Mouse (Mus musculus) forebrain, embryonic 14.5 days (tissue): ENCODE measurements at regions not wholly inside any gene's neighbourhood (a gene's known extent, or its start where the extent isn't known, plus 50 kb on each side); places are given as distances from the start of the nearest gene placed in this dataset. TPM values are rescaled to one million over a fixed set of nuclear protein-coding genes. Genes with fewer than 3 reads are reported as not detected.

Experiments
- ATAC-seq: fragments of 200-750 bp; cut with Nextera tagmentation; 2 replicates; pipeline ENCODE4 v1.8.0; 2017; ENCODE audit warnings: mild to moderate bottlenecking, moderate library complexity
- DNase-seq: peaks from one replicate; pipeline ENCODE4 v3.0.0-alpha.2; 2015; ENCODE audit warnings: low spot score
- H3K27ac ChIP-seq: fragments of 300-500 bp; sonication (generic); 2 replicates; pipeline ENCODE4 v1.5.1; 2014; ENCODE audit warnings: low read depth, mild to moderate bottlenecking, control low read depth, low read length, moderate library complexity
- H3K27me3 ChIP-seq: fragments of 300-500 bp; sonication (generic); replicated peaks from 2 replicates; pipeline ENCODE4 v1.6.1; 2014; ENCODE audit warnings: low read length, control low read depth, mixed read lengths; ENCODE audit not compliant: control insufficient read depth, insufficient read depth
- H3K36me3 ChIP-seq: fragments of 300-500 bp; sonication (generic); 2 replicates; pipeline ENCODE4 v1.6.1; 2014; ENCODE audit warnings: low read length, control low read depth; ENCODE audit not compliant: control insufficient read depth, insufficient read depth
- H3K4me1 ChIP-seq: fragments of 300-500 bp; sonication (generic); 2 replicates; pipeline ENCODE4 v1.6.1; 2014; ENCODE audit warnings: antibody characterized with exemption, low read length, control low read depth; ENCODE audit not compliant: control insufficient read depth, insufficient read depth
- H3K4me2 ChIP-seq: fragments of 300-500 bp; sonication (generic); 2 replicates; pipeline ENCODE4 v1.6.1; 2014; ENCODE audit warnings: mild to moderate bottlenecking, control low read depth, low read length
- H3K4me3 ChIP-seq: fragments of 300-500 bp; sonication (generic); 2 replicates; pipeline ENCODE4 v1.5.1; 2014; ENCODE audit warnings: low read depth, low read length, control low read depth
- H3K9ac ChIP-seq: fragments of 300-500 bp; sonication (generic); 2 replicates; pipeline ENCODE4 v1.6.1; 2014; ENCODE audit warnings: mild to moderate bottlenecking, low read length, control low read depth, moderate library complexity
- H3K9me3 ChIP-seq: fragments of 300-500 bp; sonication (generic); replicated peaks from 2 replicates; pipeline ENCODE4 v1.6.1; 2016; ENCODE audit warnings: low read length, control low read depth, mixed read lengths; ENCODE audit not compliant: control insufficient read depth
- WGBS: fragments of 180-500 bp; shearing (Covaris S2); extraction: QIAGEN DNeasy Blood & Tissue Kit; methylation state at CpG from one replicate; pipeline ENCODE4 v1.1.7; 2014; 5-methylcytosine and 5-hydroxymethylcytosine counted together
- microRNA-seq: library from miRNA; unstranded; fragments of <30 nt; microRNA quantifications from one replicate; pipeline ENCODE4, GENCODE M21; 2016

- Histone ChIP-seq H3K4me1 (no peaks in the 10 kb centered on the region), H3K9ac (no peak overlapping the region), H3K9me3 (no peaks in the 10 kb centered on the region), H3K36me3 (no peaks in the 10 kb centered on the region), H3K4me3 (no peak overlapping the region), H3K27ac (no peak overlapping the region), H3K27me3 (no peaks in the 10 kb centered on the region), H3K4me2 (no peak overlapping the region)
- 85% methylated on average over 2 of the region's 2 CpGs for WGBS
- DNase-seq (no peak), ATAC-seq (no peak)
These were observed 65.1 kb upstream of the Med13l start for GRCm38 (mm10) chr5:118495478-118495760.

GRCm38 (mm10) chr5:118501624-118502023 lies 58.9 kb upstream of the Med13l start:
- Histone ChIP-seq H3K27me3 (no peaks in the 10 kb centered on the region), H3K9ac (no peak overlapping the region), H3K4me3 (no peak overlapping the region), H3K4me2 (no peak overlapping the region), H3K4me1 (no peaks in the 10 kb centered on the region), H3K9me3 (no peaks in the 10 kb centered on the region), H3K27ac (no peak overlapping the region), H3K36me3 (no peaks in the 10 kb centered on the region)
- WGBS, result 64% methylated on average over 5 of the region's 5 CpGs
- no peak for DNase-seq
- ATAC-seq, result no peak

DNA sequence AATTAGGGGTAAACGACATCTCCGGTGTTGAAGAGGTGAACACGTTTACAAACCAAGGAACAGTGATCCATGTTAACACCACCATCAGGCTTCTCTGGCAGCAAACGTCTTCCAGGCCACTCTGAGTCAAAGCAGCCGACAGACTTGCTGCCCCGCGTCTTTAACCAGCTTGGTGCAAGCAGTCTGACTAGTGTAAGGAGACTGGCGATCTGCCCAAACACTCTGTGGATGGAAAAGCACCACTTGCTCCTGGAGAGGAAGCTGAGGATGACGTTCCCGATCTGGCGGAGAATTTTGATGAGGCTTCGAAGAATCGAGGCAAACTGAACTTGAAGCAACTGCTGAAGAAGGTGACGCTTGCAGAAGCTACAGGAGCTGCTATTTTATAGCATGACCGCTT lies 57.5 kb upstream of the Med13l start:
- no peak overlapping the region for H3K4me3 ChIP-seq
- no peak overlapping the region for H3K9ac ChIP-seq
- WGBS, result 64% methylated on average over 15 of the region's 15 CpGs
- H3K27me3 ChIP-seq, result no peaks in the 10 kb centered on the region
- H3K36me3 ChIP-seq, result no peaks in the 10 kb centered on the region
- DNase-seq, result peak; percentile 79
- H3K27ac ChIP-seq, result no peak overlapping the region
- H3K4me1 ChIP-seq, result no peaks in the 10 kb centered on the region
- ATAC-seq, result no peak
- H3K9me3 ChIP-seq, result no peaks in the 10 kb centered on the region
- H3K4me2 ChIP-seq, result no peak overlapping the region

GRCm38 (mm10) chr5:118504170-118504569 lies 56.3 kb upstream of the Med13l start:
- Histone ChIP-seq H3K4me2 (no peak overlapping the region), H3K4me1 (no peaks in the 10 kb centered on the region), H3K9ac (no peak overlapping the region), H3K4me3 (no peak overlapping the region), H3K36me3 (no peaks in the 10 kb centered on the region), H3K9me3 (no peaks in the 10 kb centered on the region), H3K27ac (no peak overlapping the region), H3K27me3 (no peaks in the 10 kb centered on the region)
- DNase-seq (no peak), ATAC-seq (no peak)
- 91% methylated on average over 10 of the region's 10 CpGs for WGBS

DNA sequence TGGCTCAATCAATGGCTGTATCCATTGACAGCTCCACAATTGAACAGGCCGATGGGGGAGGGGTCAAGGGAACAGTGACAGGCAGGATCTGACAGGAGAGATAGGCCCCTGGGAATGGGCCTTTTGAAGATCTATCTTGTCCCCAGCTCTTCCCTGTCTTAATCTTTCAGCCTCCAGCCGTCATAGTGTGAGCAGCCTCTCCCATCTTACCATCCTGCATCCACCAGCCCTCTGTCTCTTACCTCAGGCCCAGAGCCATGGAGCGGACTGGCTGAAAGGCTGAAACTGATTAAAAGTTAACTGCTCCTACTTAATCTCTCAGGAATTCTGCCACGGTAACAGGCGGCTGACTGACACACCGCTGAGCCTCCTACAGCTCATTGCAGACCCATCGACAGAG lies 55.6 kb upstream of the Med13l start:
- H3K9me3 ChIP-seq, result no peaks in the 10 kb centered on the region
- ATAC-seq, result no peak
- H3K4me2 ChIP-seq, result no peak overlapping the region
- H3K27ac ChIP-seq, result no peak overlapping the region
- no peak for DNase-seq
- no peaks in the 10 kb centered on the region for H3K4me1 ChIP-seq
- no peak overlapping the region for H3K4me3 ChIP-seq
- no peaks in the 10 kb centered on the region for H3K27me3 ChIP-seq
- H3K9ac ChIP-seq, result no peak overlapping the region
- H3K36me3 ChIP-seq, result no peaks in the 10 kb centered on the region
- WGBS, result 27% methylated on average over 7 of the region's 7 CpGs

DNA sequence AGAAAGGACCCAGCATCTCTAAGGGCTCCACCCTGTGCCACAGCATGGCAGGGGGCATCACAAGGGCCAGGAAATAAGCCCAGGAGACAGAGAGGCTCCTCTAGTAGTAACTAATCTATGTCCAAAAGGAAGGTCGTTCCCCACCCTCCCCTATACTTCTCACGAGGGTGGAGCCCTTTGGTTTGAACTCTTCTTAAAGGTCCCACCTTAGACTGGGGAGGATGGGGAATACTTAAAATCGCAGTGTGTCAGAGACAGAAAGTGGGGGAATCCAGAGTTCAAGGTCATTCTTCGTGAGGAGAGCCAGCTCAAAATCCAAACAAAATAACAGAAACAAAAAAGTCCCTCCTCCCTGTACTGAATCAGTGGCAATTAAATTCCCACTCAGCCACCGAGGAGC lies 50.6 kb upstream of the Med13l start:
- WGBS, result 49% methylated on average over 5 of the region's 5 CpGs
- Histone ChIP-seq H3K36me3 (no peaks in the 10 kb centered on the region), H3K4me1 (peaks cover 9% of the 10 kb centered on the region), H3K27me3 (no peaks in the 10 kb centered on the region; the same call in 1 of the 2 replicates), H3K27ac (no peak overlapping the region), H3K4me3 (no peak overlapping the region), H3K9me3 (no peaks in the 10 kb centered on the region), H3K9ac (no peak overlapping the region), H3K4me2 (no peak overlapping the region)
- DNase-seq, result no peak
- no peak for ATAC-seq

Small RNA genes in the stretch of these regions (microRNA-seq; reads per million reads assigned to microRNA genes)
- gene Gm26455, result not detected
